Mouse (Mus musculus) forebrain, embryonic 14.5 days (tissue): Measurements from ENCODE around the gene Cd151. TPM values are rescaled to one million over a fixed set of nuclear protein-coding genes. Genes with fewer than 3 reads are reported as not detected.

Source experiments
- ATAC-seq: fragments of 200-750 bp; cut with Nextera tagmentation; 2 replicates; pipeline ENCODE4 v1.8.0; 2017; ENCODE audit warnings: mild to moderate bottlenecking, moderate library complexity
- DNase-seq: peaks from one replicate; pipeline ENCODE4 v3.0.0-alpha.2; 2015; ENCODE audit warnings: low spot score
- H3K27ac ChIP-seq: fragments of 300-500 bp; sonication (generic); 2 replicates; pipeline ENCODE4 v1.5.1; 2014; ENCODE audit warnings: low read depth, mild to moderate bottlenecking, control low read depth, low read length, moderate library complexity
- H3K27me3 ChIP-seq: fragments of 300-500 bp; sonication (generic); replicated peaks from 2 replicates; pipeline ENCODE4 v1.6.1; 2014; ENCODE audit warnings: low read length, control low read depth, mixed read lengths; ENCODE audit not compliant: control insufficient read depth, insufficient read depth
- H3K36me3 ChIP-seq: fragments of 300-500 bp; sonication (generic); 2 replicates; pipeline ENCODE4 v1.6.1; 2014; ENCODE audit warnings: low read length, control low read depth; ENCODE audit not compliant: control insufficient read depth, insufficient read depth
- H3K4me1 ChIP-seq: fragments of 300-500 bp; sonication (generic); 2 replicates; pipeline ENCODE4 v1.6.1; 2014; ENCODE audit warnings: antibody characterized with exemption, low read length, control low read depth; ENCODE audit not compliant: control insufficient read depth, insufficient read depth
- H3K4me2 ChIP-seq: fragments of 300-500 bp; sonication (generic); 2 replicates; pipeline ENCODE4 v1.6.1; 2014; ENCODE audit warnings: mild to moderate bottlenecking, control low read depth, low read length
- H3K4me3 ChIP-seq: fragments of 300-500 bp; sonication (generic); 2 replicates; pipeline ENCODE4 v1.5.1; 2014; ENCODE audit warnings: low read depth, low read length, control low read depth
- H3K9ac ChIP-seq: fragments of 300-500 bp; sonication (generic); 2 replicates; pipeline ENCODE4 v1.6.1; 2014; ENCODE audit warnings: mild to moderate bottlenecking, low read length, control low read depth, moderate library complexity
- H3K9me3 ChIP-seq: fragments of 300-500 bp; sonication (generic); replicated peaks from 2 replicates; pipeline ENCODE4 v1.6.1; 2016; ENCODE audit warnings: low read length, control low read depth, mixed read lengths; ENCODE audit not compliant: control insufficient read depth
- WGBS: fragments of 180-500 bp; shearing (Covaris S2); extraction: QIAGEN DNeasy Blood & Tissue Kit; methylation state at CpG from one replicate; pipeline ENCODE4 v1.1.7; 2014; 5-methylcytosine and 5-hydroxymethylcytosine counted together
- polyA plus RNA-seq: library from polyadenylated mRNA; unstranded; fragments of >200 nt; fragmentation: Nextera tagmentation; extraction: Ambion mirVana; gene quantifications from 2 replicates; pipeline ENCODE4 v1.2.1, GENCODE M21; 2014

Gene Cd151
- polyA plus RNA-seq, 1 experiment from 2014 or later: 60.4 TPM

GRCm38 (mm10) chr7:141466607-141467148 lies 514 bp upstream of the Cd151 start:
- Histone ChIP-seq H3K27me3 (peaks cover 49% of the 10 kb centered on the region), H3K36me3 (peaks cover 19% of the 10 kb centered on the region), H3K4me3 (peak overlapping the region; percentile 57), H3K4me2 (peak overlapping the region; percentile 75), H3K9me3 (no peaks in the 10 kb centered on the region), H3K9ac (peak overlapping the region; percentile 75; the same call in 1 of the 2 replicates), H3K4me1 (peaks cover 17% of the 10 kb centered on the region), H3K27ac (no peak overlapping the region)
- ATAC-seq: no peak
- WGBS: 61% methylated on average over 10 of the region's 10 CpGs
- no peak for DNase-seq

GRCm38 (mm10) chr7:141468164-141468521 lies 951 bp downstream of the Cd151 start:
- DNase-seq: no peak
- Histone ChIP-seq H3K27ac (peak overlapping the region; percentile 85), H3K27me3 (peaks cover 34% of the 10 kb centered on the region), H3K9me3 (no peaks in the 10 kb centered on the region), H3K4me3 (peak overlapping the region; percentile 57), H3K4me2 (peak overlapping the region; percentile 75), H3K4me1 (peaks cover 17% of the 10 kb centered on the region), H3K9ac (peak overlapping the region; percentile 75), H3K36me3 (peaks cover 31% of the 10 kb centered on the region)
- peak; percentile 14 for ATAC-seq
- 31% methylated on average over 5 of the region's 5 CpGs for WGBS

GRCm38 (mm10) chr7:141468522-141469211 lies 1.5 kb downstream of the Cd151 start:
- 20% methylated on average over 8 of the region's 8 CpGs for WGBS
- ATAC-seq: peak; percentile 76
- H3K27me3 ChIP-seq: peaks cover 29% of the 10 kb centered on the region
- H3K9me3 ChIP-seq: no peaks in the 10 kb centered on the region
- peak overlapping the region; percentile 57 for H3K4me3 ChIP-seq
- peak; percentile 85 for DNase-seq
- peak overlapping the region; percentile 75 for H3K9ac ChIP-seq
- peaks cover 17% of the 10 kb centered on the region for H3K4me1 ChIP-seq
- H3K36me3 ChIP-seq: peaks cover 31% of the 10 kb centered on the region
- H3K4me2 ChIP-seq: peak overlapping the region; percentile 75
- peak overlapping the region; percentile 85 for H3K27ac ChIP-seq

GRCm38 (mm10) chr7:141469352-141469751 lies 2.2 kb downstream of the Cd151 start:
- ATAC-seq (no peak), DNase-seq (no peak)
- Histone ChIP-seq H3K4me1 (peaks cover 24% of the 10 kb centered on the region), H3K27ac (peak overlapping the region; percentile 85; the same call in 1 of the 2 replicates), H3K9me3 (no peaks in the 10 kb centered on the region), H3K36me3 (peaks cover 31% of the 10 kb centered on the region), H3K4me3 (peak overlapping the region; percentile 57), H3K4me2 (peak overlapping the region; percentile 75), H3K27me3 (peaks cover 22% of the 10 kb centered on the region), H3K9ac (peak overlapping the region; percentile 75)
- WGBS: 81% methylated on average over 6 of the region's 6 CpGs

GRCm38 (mm10) chr7:141469901-141470636 lies 2.9 kb downstream of the Cd151 start:
- Histone ChIP-seq H3K36me3 (peaks cover 31% of the 10 kb centered on the region), H3K4me1 (peaks cover 25% of the 10 kb centered on the region), H3K4me3 (no peak overlapping the region), H3K9me3 (no peaks in the 10 kb centered on the region), H3K9ac (no peak overlapping the region; the same call in 1 of the 2 replicates), H3K27me3 (peaks cover 15% of the 10 kb centered on the region), H3K27ac (no peak overlapping the region), H3K4me2 (no peak overlapping the region; the same call in 1 of the 2 replicates)
- WGBS: 90% methylated on average over 18 of the region's 18 CpGs
- no peak for DNase-seq
- no peak for ATAC-seq

- no peak overlapping the region for H3K27ac ChIP-seq
- H3K4me2 ChIP-seq: no peak overlapping the region
- peaks cover 10% of the 10 kb centered on the region for H3K27me3 ChIP-seq
- no peak overlapping the region for H3K4me3 ChIP-seq
- H3K4me1 ChIP-seq: peaks cover 25% of the 10 kb centered on the region
- WGBS: 94% methylated on average over 10 of the region's 10 CpGs
- H3K36me3 ChIP-seq: peaks cover 31% of the 10 kb centered on the region
- ATAC-seq: no peak
- no peaks in the 10 kb centered on the region for H3K9me3 ChIP-seq
- DNase-seq: no peak
- H3K9ac ChIP-seq: no peak overlapping the region
Measured at GRCm38 (mm10) chr7:141470637-141470944, 3.4 kb downstream of the Cd151 start.

- Histone ChIP-seq H3K4me3 (no peak overlapping the region), H3K9ac (no peak overlapping the region), H3K9me3 (no peaks in the 10 kb centered on the region), H3K27ac (no peak overlapping the region), H3K4me2 (no peak overlapping the region), H3K4me1 (peaks cover 25% of the 10 kb centered on the region), H3K36me3 (peaks cover 31% of the 10 kb centered on the region), H3K27me3 (0 out of 2 replicates have a peak, but pooled peaks cover 4% of the 10 kb centered on the region)
- no peak for DNase-seq
- ATAC-seq: no peak
- 85% methylated on average over 1 of the region's 1 CpGs for WGBS
Measured at GRCm38 (mm10) chr7:141471236-141471635, 4.0 kb downstream of the Cd151 start.

GRCm38 (mm10) chr7:141472226-141472625 lies 5.0 kb downstream of the Cd151 start:
- H3K36me3 ChIP-seq: peaks cover 31% of the 10 kb centered on the region
- no peak overlapping the region for H3K4me3 ChIP-seq
- 80% methylated on average over 6 of the region's 6 CpGs for WGBS
- H3K27me3 ChIP-seq: no peaks in the 10 kb centered on the region
- DNase-seq (no peak), ATAC-seq (no peak)
- no peak overlapping the region for H3K4me2 ChIP-seq
- no peaks in the 10 kb centered on the region for H3K9me3 ChIP-seq
- H3K9ac ChIP-seq: no peak overlapping the region
- peaks cover 25% of the 10 kb centered on the region for H3K4me1 ChIP-seq
- no peak overlapping the region for H3K27ac ChIP-seq

- Histone ChIP-seq H3K4me1 (peaks cover 25% of the 10 kb centered on the region), H3K4me3 (no peak overlapping the region), H3K9me3 (no peaks in the 10 kb centered on the region), H3K36me3 (peaks cover 31% of the 10 kb centered on the region), H3K27me3 (no peaks in the 10 kb centered on the region), H3K4me2 (no peak overlapping the region), H3K27ac (no peak overlapping the region), H3K9ac (no peak overlapping the region)
- DNase-seq (no peak), ATAC-seq (no peak)
- WGBS: 91% methylated on average over 6 of the region's 6 CpGs
Measured at GRCm38 (mm10) chr7:141472763-141473162, 5.6 kb downstream of the Cd151 start.
